8 mouse cellular contexts compared by ENCODE assay signal in the genomic region with DNA sequence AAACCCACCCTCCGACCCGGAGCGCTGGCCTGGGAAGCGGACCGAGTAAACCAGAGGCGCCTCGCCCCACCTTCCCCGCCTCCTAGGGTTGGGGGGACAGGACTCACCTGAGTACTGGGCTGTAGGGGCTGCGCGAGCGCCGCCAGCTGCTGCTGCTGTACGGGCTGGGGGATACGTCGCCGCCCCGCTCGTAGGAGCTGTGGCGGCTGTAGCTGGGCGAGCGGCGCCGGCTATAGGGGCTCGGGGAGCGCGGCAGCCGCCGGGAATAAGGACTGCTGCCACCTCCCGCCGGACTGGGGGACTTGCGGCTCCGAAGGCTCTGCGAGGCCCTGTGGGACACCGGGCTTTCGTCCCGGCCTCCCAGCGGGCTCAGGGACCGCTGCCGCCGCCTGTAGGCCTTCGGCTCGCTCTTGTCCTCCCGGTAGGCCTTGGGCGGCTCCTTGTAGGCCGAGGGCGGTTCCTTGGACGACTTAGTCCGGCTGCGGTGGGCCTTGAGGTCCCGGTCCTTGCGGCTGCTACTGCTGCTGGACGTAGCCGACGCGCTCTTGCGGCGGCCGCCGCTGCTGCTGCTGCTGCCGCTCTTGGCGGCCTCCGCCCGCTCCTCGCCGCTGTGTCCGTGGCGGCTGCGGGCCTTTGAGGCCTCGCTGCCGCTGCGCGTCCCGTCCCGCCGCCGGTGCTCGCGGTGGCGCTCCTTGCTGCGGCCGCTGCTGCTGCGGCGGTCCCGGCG. TPM values are rescaled to one million over a fixed set of nuclear protein-coding genes. Genes with fewer than 3 reads are reported as not detected.
DNase-seq lines count a peak whose midpoint lies in the region; ATAC-seq lines count a peak whose summit lies in the region.

No protein-coding gene starts in this region.

- ATAC-seq in hindbrain, embryonic 13.5 days (ENCODE audit: low FRiP score) = peak; percentile 19

- DNase-seq in NIH3T3 (ENCODE audit: low read depth) = peak; percentile 78
- DNase-seq in cerebellum, postnatal 10 days = peak; percentile 81 to 85
- peak; percentile 21 to 47 for DNase-seq in frontal cortex, postnatal 14 days (ENCODE audit: low spot score in 2 of 2)
- peak; percentile 62 to 74 for DNase-seq in layer of hippocampus, postnatal 36 days
- peak; percentile 70 for DNase-seq in lung, postnatal 25 days (ENCODE audit: low spot score)
- peak; percentile 45 for DNase-seq in retina, adult 2 months (ENCODE audit: low read depth, low spot score)
- peak; percentile 78 for DNase-seq in thymus, postnatal 25 days

- H3K9me3 ChIP-seq in hindbrain, embryonic 13.5 days = no peaks in the 10 kb centered on the region

- H3K27ac ChIP-seq in hindbrain, embryonic 13.5 days = peak overlapping the region; percentile 98

- H3K4me3 ChIP-seq in hindbrain, embryonic 13.5 days = peak overlapping the region; percentile 100

- H3K36me3 ChIP-seq in hindbrain, embryonic 13.5 days = no peaks in the 10 kb centered on the region

- peak overlapping the region; percentile 99 for H3K9ac ChIP-seq in hindbrain, embryonic 13.5 days

- H3K27me3 ChIP-seq in hindbrain, embryonic 13.5 days = no peaks in the 10 kb centered on the region

- H3K4me1 ChIP-seq in hindbrain, embryonic 13.5 days (replicated peaks) = peaks cover 16% of the 10 kb centered on the region

- peak overlapping the region; percentile 95 for H3K4me2 ChIP-seq in hindbrain, embryonic 13.5 days

- WGBS in hindbrain, embryonic 13.5 days = under 1% methylated on average over 85 of the region's 85 CpGs

RNA-seq across cellular contexts. Expression of gene Cdk13, which starts 1.4 kb away (rescaled TPM):
- 18.4 and 20.8 TPM in 2 replicates for polyA plus RNA-seq in hindbrain, embryonic 13.5 days (2015; fragmentation: Nextera tagmentation; extraction: Ambion mirVana)
- total RNA-seq in layer of hippocampus, postnatal 36 days (2021) = 10 to 100 TPM; 57.3 to 58.8 TPM

Comparison
In these comparisons a context has a peak if more than half of its experiments do, and no peak if none do; other contexts are left out.
1. Peak in every context shown above with its lines: DNase-seq, ATAC-seq, H3K4me3 ChIP-seq and H3K27ac ChIP-seq.